Mouse (Mus musculus) ES-E14 (cell line): ENCODE measurements around the gene Map3k12. TPM values are rescaled to one million over a fixed set of nuclear protein-coding genes. Genes with fewer than 3 reads are reported as not detected.

Experiments
- DNase-seq: peaks from one replicate; pipeline ENCODE4 v3.0.0-alpha.2; 2013; ENCODE audit warnings: low read depth, low spot score
- H3K27ac ChIP-seq: 2 replicates; pipeline ENCODE4 v1.5.1; 2012; ENCODE audit warnings: low read depth, mild to moderate bottlenecking, low read length, moderate library complexity, mixed read lengths; ENCODE audit not compliant: poor library complexity, insufficient read depth, severe bottlenecking
- H3K36me3 ChIP-seq: 2 replicates; pipeline ENCODE4 v1.6.1; 2012; ENCODE audit warnings: mild to moderate bottlenecking, low read length, moderate library complexity, mixed read lengths; ENCODE audit not compliant: control insufficient read depth, poor library complexity, insufficient read depth, severe bottlenecking
- H3K4me1 ChIP-seq, 2 experiments: fragments of 150-350 bp in 1 of 2; sonication (generic) in 1 of 2; 2 replicates each; pipeline ENCODE4 v1.6.1; 2012; ENCODE audit warnings: low read length in 2 of 2, mild to moderate bottlenecking in 1 of 2, mixed read lengths in 1 of 2; ENCODE audit not compliant: control insufficient read depth in 2 of 2, insufficient read depth in 2 of 2, poor library complexity in 1 of 2
- H3K4me3 ChIP-seq, 2 experiments: fragments of 150-350 bp in 1 of 2; sonication (generic) in 1 of 2; 2 replicates each; pipeline ENCODE4 v1.5.1; 2012; ENCODE audit warnings: low read length in 2 of 2, low read depth in 1 of 2, mild to moderate bottlenecking in 1 of 2, mixed read lengths in 1 of 2; ENCODE audit not compliant: insufficient read depth in 1 of 2, poor library complexity in 1 of 2, severe bottlenecking in 1 of 2
- H3K9ac ChIP-seq: 2 replicates; pipeline ENCODE4 v1.6.1; 2012; ENCODE audit warnings: low read depth, mild to moderate bottlenecking, low read length, mixed read lengths; ENCODE audit not compliant: poor library complexity, insufficient read depth, severe bottlenecking
- H3K9me3 ChIP-seq: fragments of 150-350 bp; sonication (generic); 2 replicates; pipeline ENCODE4 v1.6.1; 2012; ENCODE audit warnings: low read depth, mild to moderate bottlenecking, low read length; ENCODE audit not compliant: control insufficient read depth, insufficient read depth
- CHD2 ChIP-seq: IDR thresholded peaks from 2 replicates; pipeline ENCODE4 v1.6.1; 2014; ENCODE audit warnings: mild to moderate bottlenecking, low read depth, low read length, inconsistent platforms
- HCFC1 ChIP-seq: IDR thresholded peaks from 2 replicates; pipeline ENCODE4 v1.6.1; 2012; ENCODE audit warnings: low read length, inconsistent platforms, borderline replicate concordance; ENCODE audit not compliant: insufficient read depth
- MAFK ChIP-seq: IDR thresholded peaks from 2 replicates; pipeline ENCODE4 v1.6.1; 2014; ENCODE audit warnings: mild to moderate bottlenecking, low read depth, low read length, inconsistent platforms; ENCODE audit not compliant: insufficient read depth
- ZC3H11A ChIP-seq: IDR thresholded peaks from 2 replicates; pipeline ENCODE4 v1.6.1; 2012; ENCODE audit warnings: low read depth, mild to moderate bottlenecking, inconsistent platforms, low read length, borderline replicate concordance
- ZNF384 ChIP-seq: IDR thresholded peaks from 2 replicates; pipeline ENCODE4 v1.6.1; 2012; ENCODE audit warnings: low read depth, low read length, inconsistent platforms
- in situ Hi-C, 2 experiments: fragments of 600-800 bp; cut with MboI; formaldehyde crosslinking; loops; one replicate each; pipeline ENCODE4 v1.15.1; 2025; ENCODE audit warnings: low sequenced_read_pairs in 2 of 2, inconsistent platforms in 1 of 2; ENCODE audit not compliant: unreplicated experiment in 2 of 2
- total RNA-seq: library from RNA; depleted of rRNA; stranded (reverse); fragments of 300-350 nt; gene quantifications from 2 replicates; pipeline ENCODE4 v1.2.3, GENCODE M21; 2012

Gene Map3k12
- total RNA-seq, 1 experiment = 18.1 TPM

GRCm38 (mm10) chr15:102515791-102516190 lies 1.1 kb downstream of the Map3k12 start:
- in situ Hi-C loops = no loop called here
- no peak overlapping the region; the same call in 1 of the 2 replicates for H3K27ac ChIP-seq
- peaks cover 7% of the 10 kb centered on the region; the same call in 1 of the 2 replicates for H3K36me3 ChIP-seq
- peak overlapping the region; percentile 81; the same call in 1 of the 2 replicates for H3K9ac ChIP-seq
- H3K4me1 ChIP-seq = peaks cover 0 to 20% of the 10 kb centered on the region in 2 experiments; a peak in 2 of 4 replicates
- TF ChIP-seq MAFK = no peak
- no peak for TF ChIP-seq ZC3H11A
- no peak for TF ChIP-seq CHD2
- TF ChIP-seq HCFC1 = no peak
- no peak for TF ChIP-seq ZNF384
- peak overlapping the region; percentile 80 to 84 for H3K4me3 ChIP-seq
- H3K9me3 ChIP-seq = no peaks in the 10 kb centered on the region
- DNase-seq = no peak

DNA sequence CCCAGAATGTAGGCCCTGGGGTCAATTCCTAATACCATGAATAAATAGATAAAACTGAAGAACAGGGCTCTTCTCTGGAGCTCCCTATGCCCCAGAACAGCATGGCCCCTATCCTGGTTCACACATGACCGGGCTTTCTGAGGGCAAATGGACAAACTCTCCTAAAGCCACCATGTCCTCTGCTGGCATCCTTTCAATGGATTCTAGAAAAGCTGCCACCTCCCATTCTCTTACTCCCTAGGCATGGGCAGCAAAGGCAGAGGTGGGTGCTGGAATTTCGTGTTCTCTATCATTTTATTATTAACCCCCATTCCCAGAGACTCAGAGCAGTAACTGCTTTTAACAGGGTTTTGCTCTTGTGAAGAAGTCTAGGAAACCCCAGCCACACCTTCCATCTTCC lies 1.6 kb downstream of the Map3k12 start:
- no peak for DNase-seq
- in situ Hi-C loops = no loop called here
- Histone ChIP-seq H3K9ac (no peak overlapping the region), H3K36me3 (peaks cover 1% of the 10 kb centered on the region; the same call in 1 of the 2 replicates), H3K4me3 (no peak overlapping the region), H3K4me1 (peaks cover 0 to 20% of the 10 kb centered on the region in 2 experiments; a peak in 2 of 4 replicates), H3K27ac (no peak overlapping the region), H3K9me3 (no peaks in the 10 kb centered on the region)
- TF ChIP-seq ZC3H11A (no peak), CHD2 (no peak), MAFK (no peak)

- Histone ChIP-seq H3K9me3 (no peaks in the 10 kb centered on the region), H3K4me3 (no peak overlapping the region), H3K4me1 (peaks cover 0 to 18% of the 10 kb centered on the region in 2 experiments; a peak in 3 of 4 replicates), H3K27ac (no peak overlapping the region), H3K9ac (no peak overlapping the region), H3K36me3 (no peaks in the 10 kb centered on the region)
- DNase-seq = no peak
- TF ChIP-seq MAFK = no peak
- in situ Hi-C loops = no loop called here
Observed at GRCm38 (mm10) chr15:102513004-102513403, 3.9 kb downstream of the Map3k12 start.

DNA sequence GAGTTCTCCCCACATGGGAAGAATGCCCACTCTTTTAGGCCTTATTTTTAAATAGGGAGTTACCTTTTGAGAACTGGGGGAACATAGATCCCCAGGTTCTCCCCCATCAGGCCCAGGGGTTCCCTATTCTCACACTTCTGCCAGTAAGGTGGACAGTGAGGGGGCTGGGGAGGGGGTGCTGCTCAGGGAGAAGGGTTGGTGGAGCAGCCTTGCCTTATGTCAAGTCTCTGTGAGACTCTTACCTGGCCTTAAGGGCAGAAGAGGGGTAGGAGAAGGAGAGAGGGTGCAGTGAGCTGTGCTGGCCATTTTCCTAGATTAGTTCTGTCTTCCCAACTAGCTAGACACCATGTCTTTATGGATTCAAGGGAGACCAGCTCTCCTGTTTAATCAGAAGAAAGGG lies 4.4 kb downstream of the Map3k12 start:
- no peak for DNase-seq
- no peak for TF ChIP-seq HCFC1
- no peak for TF ChIP-seq ZNF384
- no peak for TF ChIP-seq MAFK
- TF ChIP-seq CHD2 = no peak
- no peak for TF ChIP-seq ZC3H11A
- H3K4me3 ChIP-seq = no peak overlapping the region
- no peak overlapping the region for H3K27ac ChIP-seq
- peaks cover 0 to 18% of the 10 kb centered on the region in 2 experiments; a peak in 3 of 4 replicates for H3K4me1 ChIP-seq
- in situ Hi-C loops = no loop called here
- no peak overlapping the region for H3K9ac ChIP-seq
- H3K36me3 ChIP-seq = no peaks in the 10 kb centered on the region
- no peaks in the 10 kb centered on the region for H3K9me3 ChIP-seq

GRCm38 (mm10) chr15:102512010-102512409 lies 4.9 kb downstream of the Map3k12 start:
- no peak for DNase-seq
- no peak overlapping the region for H3K9ac ChIP-seq
- in situ Hi-C loops = no loop called here

More at GRCm38 (mm10) chr15:102512010-102512409, 4.9 kb downstream of the Map3k12 start:
- no peaks in the 10 kb centered on the region for H3K36me3 ChIP-seq
- H3K27ac ChIP-seq = no peak overlapping the region
- no peak for TF ChIP-seq MAFK
- TF ChIP-seq CHD2 = no peak
- no peak for TF ChIP-seq ZNF384
- TF ChIP-seq ZC3H11A = no peak
- no peak for TF ChIP-seq HCFC1
- H3K4me1 ChIP-seq = peaks cover 0 to 19% of the 10 kb centered on the region in 2 experiments; a peak in 3 of 4 replicates
- H3K4me3 ChIP-seq = no peak overlapping the region
- no peaks in the 10 kb centered on the region for H3K9me3 ChIP-seq
